Mouse (Mus musculus) adrenal gland, adult (tissue): ENCODE measurements around the gene Dhrs13.

ENCODE experiments used
- DNase-seq, 2 experiments: peaks; one replicate each; pipeline ENCODE4 v3.0.0; 2022 to 2023; ENCODE audit warnings: low spot score in 1 of 2; ENCODE audit not compliant: inconsistent age in 2 of 2

Gene Dhrs13

DNA sequence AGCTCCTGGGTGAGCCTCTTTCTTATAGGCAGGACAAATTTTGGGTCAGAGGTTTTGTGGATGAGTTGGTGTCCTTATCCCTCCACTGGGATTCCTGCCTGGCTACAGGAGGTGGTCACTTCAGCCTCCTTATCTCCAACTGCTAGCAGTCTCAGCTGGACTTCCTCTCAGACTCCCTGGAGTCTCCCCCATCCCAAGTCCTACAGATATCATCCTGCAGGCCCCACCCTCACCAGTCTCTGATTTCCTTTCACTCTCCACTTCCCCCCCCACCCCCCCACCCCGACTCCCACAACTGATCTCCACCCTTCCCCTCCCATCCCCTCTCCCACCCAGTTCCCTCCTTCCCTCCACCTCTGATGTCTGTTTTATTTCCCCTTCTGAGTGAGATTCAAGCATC, 51.5 kb downstream of the Dhrs13 start:
- no peak for DNase-seq

DNA sequence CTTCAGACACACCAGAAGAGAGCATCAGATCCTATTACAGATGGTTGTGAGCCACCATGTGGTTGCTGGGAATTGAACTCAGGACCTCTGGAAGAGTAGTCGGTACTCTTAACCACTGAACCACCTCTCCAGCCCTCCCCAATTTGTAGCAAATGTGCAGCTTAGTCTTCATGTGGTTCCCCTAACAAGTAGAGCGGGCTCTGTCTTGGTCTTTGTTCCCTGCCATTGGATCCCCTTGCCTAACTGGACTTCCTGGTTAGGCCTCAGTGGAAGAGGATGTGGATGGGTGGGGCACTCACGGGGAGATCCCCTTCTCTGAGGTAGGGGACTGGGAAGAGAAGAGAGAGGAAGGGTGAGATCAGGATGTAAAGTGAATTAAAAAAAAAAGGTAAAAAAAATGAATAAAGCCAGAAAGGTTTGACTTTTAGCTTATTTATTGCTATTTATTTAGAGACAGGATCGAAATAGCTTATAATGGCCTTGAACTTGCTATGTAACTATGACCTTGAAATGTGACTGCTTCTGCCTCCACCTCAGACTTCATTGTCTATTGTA, 54.9 kb downstream of the Dhrs13 start:
- no peak for DNase-seq
